Mouse (Mus musculus) hematopoietic stem cell, adult 5-6 weeks (primary cell): ENCODE measurements around the gene Iqch. TPM values are rescaled to one million over a fixed set of nuclear protein-coding genes. Genes with fewer than 3 reads are reported as not detected.
"Not testable (repeated sequence)": the region's sequence is repeated elsewhere in the genome, so short reads cannot be mapped to it uniquely, and the experiment has no call there.

Experiments used
- ATAC-seq, 2 experiments: fragments of 125-278 bp in 1 of 2; replicated peaks in 1 of 2; 2 replicates each; pipeline ENCODE4 v1.8.0; 2016 to 2017; ENCODE audit warnings: inconsistent platforms in 2 of 2, mild to moderate bottlenecking in 2 of 2, moderate number of reproducible peaks in 2 of 2, low read depth in 1 of 2, moderate TSS enrichment in 1 of 2; ENCODE audit not compliant: low FRiP score in 2 of 2, poor library complexity in 2 of 2, severe bottlenecking in 2 of 2, insufficient read depth in 1 of 2, low TSS enrichment in 1 of 2
- total RNA-seq: library from RNA; stranded (forward); fragments of 172-1452, 232-1000 nt; gene quantifications from 2 replicates; pipeline ENCODE4 v1.2.3, GENCODE M21; 2017

Iqch gene
- total RNA-seq, 1 experiment from 2014 or later = 0.40 TPM

- no peak for ATAC-seq
Measured at GRCm38 (mm10) chr9:63581778-63582177, 20.5 kb downstream of the Iqch start.

DNA sequence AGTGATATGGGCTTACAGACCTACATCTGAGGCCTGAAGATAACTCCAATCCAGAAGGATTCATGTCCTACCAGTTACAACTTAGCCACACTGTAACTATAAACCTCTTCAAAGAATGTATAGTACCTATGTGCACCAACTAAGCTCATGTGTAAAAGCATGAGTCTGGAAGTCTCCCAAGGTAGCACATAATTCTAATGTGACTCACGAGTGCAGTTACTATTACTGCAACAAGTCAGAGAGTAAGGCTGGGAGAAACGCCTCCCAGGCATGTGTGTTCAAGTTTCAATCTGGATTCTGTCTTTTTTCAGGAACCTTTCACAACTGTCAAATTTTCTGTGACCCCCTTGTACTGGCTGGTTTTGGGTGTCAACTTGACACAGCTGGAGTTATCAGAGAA is 22.2 kb downstream of the Iqch start:
- ATAC-seq = no peak

- ATAC-seq = no peak
Measured at GRCm38 (mm10) chr9:63579644-63580043, 22.6 kb downstream of the Iqch start.

GRCm38 (mm10) chr9:63577469-63577868 is 24.8 kb downstream of the Iqch start:
- ATAC-seq = no peak

DNA sequence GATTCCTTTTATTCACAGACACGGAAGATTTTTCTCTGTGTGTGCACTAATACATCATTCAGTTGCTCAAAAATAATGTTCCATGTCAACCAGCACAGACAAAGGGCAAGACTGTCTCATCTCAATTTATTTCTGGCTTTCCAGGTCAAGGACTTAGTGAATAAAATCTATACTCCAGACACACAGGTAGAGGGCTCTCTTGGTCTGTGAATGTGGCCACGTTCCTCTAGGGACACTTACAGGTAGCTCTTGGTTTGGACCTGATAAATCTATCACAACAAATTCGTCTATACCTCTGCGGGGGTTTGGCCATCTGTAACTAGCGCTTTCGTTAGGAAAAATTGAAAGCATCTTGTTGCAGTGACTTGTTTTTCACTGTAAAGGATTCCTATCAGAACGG is 29.4 kb downstream of the Iqch start:
- no peak for ATAC-seq

DNA sequence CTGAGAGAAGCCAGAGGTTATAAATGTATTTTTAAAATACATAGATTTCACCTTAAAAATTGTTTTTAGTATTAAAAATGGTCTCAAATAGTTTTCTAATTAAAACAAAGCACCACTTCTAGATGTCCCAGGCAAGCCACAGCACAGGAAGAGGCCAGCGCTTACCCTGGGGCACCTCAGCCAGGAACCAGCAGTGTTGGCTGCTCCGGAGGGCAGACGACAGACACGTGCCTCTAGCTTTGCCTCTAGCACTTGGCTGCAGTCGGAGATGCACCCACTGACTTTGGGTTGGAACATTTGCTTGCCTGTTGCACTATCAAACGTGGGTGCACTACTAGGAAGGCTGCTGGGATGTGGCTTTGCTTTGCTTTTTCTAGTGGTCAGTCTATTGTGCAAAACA is 30.4 kb downstream of the Iqch start:
- ATAC-seq = peak; percentile 64 to 69; a peak in 3 of 4 replicates

- no peak for ATAC-seq
Measured at GRCm38 (mm10) chr9:63568808-63569207, 33.5 kb downstream of the Iqch start.

DNA sequence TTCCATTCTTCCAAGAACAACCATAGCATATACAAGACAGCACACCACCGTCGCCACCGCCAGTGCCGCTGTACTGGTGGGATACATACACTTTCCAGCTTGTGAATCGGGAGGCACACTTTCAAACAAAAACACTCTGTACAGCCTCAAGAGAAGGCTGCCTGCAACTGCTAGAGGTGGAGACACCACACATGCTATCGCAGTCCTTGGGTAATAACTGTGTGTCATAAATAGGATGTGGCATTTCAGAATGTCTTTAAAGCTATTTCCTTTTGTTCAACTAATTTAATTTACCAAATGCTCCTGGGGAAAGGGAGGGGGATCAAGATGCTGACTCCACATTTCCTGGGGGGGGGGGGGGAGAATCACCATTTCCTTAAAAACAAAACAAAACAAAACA is 34.0 kb downstream of the Iqch start:
- ATAC-seq = 0 out of 4 replicates have a peak, but pooled peaks of 1 of the 2 experiments have one; percentile 22

GRCm38 (mm10) chr9:63563436-63563835 is 38.9 kb downstream of the Iqch start:
- ATAC-seq = no peak

DNA sequence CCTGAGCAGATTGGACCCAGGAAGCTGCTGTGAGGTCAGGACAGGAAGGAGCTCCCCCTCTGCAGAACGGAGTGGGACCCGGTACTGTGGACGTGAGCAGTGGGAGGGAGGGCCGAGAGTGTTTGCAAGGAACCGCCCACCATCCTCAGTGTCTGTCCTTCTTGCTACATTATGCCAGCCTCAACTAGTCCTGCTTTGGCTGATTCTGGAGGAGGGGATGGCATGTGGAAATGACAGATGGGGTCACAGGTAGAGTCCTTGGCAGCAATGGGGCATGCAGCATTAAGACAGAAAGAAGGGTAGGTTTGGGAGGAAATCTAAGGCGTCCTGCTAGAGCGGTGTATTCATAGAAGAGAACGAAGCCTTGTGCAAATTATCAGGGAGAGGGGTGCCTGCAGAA is 40.4 kb downstream of the Iqch start:
- ATAC-seq = no peak

DNA sequence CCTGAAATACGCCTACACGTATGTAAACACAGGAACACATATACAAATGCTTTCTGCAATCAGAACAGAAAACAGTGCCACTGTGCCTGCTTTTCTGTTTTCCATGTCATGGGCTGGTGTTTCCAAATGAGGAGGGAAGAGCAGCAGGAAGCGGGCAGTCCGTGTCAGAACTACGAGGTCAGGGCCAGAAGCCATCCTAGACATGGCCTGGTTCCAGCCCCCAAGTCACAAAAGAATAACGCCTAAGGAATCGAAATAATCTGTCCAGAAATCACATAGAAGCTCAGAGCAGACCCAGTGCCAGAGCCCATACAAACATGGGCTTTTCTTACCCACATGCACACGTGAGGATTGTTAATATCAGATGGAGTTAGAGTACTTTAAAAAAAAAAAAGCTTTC is 45.4 kb downstream of the Iqch start:
- ATAC-seq = no peak

DNA sequence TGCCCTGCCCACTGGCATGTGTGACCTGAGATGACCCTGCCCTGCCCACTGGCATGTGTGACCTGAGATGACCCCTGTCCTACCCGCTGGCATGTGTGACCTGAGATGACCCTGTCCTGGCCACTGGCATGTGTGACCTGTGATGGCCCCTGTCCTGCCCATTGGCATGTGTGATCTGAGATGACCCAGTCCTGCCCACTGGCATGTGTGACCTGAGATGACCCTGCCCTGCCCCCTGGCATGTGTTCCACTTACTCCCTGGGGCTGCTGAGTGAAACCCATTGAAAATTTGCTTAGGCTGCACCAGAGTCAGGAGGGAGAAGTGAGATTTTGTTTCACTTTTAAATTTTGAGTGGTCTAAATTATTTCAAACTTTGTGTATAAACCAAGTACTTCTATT is 46.0 kb downstream of the Iqch start:
- ATAC-seq = no peak

DNA sequence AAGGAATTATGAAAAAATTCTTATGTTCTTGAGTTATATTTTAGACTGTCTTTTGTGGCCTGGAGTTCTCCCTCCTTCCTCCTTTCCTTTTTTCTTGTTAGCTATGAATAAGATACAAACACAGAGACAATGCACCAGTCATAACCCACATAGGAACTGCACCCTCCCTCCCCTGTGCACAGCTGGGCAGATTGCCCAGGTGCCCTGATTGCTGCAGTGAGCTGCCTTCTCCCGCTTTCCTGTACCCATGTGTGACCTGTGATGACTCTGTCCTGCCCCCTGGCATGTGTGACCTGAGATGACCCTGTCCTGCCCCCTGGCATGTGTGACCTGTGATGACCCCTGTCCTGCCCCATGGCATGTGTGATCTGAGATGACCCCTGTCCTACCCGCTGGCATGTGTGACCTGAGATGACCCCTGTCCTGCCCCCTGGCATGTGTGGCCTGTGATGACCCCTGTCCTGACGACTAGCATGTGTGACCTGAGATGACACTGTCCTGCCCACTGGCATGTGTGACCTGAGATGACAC is 46.8 kb downstream of the Iqch start:
- ATAC-seq = peak; percentile 56 to 67; a peak in 3 of 4 replicates

DNA sequence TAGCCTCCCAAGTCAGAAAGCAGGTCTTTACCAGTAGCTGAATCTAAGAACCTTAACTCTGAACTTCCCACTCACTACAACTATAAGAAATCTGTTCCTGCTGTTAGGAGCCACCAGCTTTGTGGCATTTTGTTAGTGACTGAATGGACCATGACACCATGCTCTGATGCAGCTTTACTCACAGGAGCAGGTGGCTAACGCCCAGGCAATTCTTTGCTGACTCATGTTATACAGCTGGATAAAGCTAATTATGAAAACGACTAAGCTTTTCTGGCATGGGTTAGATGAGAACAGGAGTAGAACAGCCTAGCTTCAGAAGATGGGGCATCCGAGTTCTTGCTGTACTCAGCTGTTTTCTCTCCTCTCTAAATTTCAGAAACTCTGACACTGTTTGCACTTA is 48.7 kb downstream of the Iqch start:
- no peak for ATAC-seq

GRCm38 (mm10) chr9:63550701-63551100 is 51.6 kb downstream of the Iqch start:
- ATAC-seq = not testable (repeated sequence)

- ATAC-seq = no peak
Measured at GRCm38 (mm10) chr9:63548966-63549365, 53.3 kb downstream of the Iqch start.

- no peak for ATAC-seq
Measured at GRCm38 (mm10) chr9:63541926-63542325, 60.4 kb downstream of the Iqch start.

DNA sequence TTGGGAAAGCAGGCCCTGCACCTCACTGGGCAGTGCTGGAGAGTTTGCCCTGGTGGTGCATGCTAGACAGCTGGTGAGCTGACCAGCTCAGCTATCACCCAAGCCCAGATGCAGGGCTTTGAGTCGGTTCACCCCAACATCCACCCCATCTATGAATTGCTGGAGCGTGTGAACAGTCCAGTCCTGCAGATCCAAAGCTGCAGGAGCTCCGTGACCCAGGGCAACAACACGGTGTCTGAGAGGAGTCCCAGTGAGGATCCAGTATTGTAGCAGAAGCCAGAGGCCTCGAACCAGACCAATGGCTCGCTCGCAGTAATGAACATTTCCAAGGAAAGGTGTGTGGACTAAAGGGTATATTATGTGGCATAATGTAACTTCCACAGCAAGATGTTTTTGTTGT is 61.0 kb downstream of the Iqch start:
- no peak for ATAC-seq

DNA sequence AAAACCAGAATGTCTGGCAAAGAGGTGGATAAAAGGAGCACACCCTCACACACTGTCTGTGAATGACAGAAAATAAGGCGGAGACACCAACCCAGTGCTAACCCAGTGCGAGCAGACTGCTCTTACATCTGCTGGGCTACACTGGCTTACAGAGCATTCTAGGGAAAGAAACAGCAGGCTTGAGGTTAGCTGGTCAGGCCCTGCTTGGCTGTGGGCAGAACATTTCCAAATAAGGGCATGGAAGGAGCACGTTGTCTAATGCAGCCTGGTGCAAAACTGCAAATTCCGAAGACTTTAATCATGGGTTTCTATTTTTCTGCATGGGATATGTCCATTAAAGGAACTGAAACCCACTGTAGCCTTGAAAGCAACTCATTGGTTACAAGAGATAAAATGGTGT is 64.8 kb downstream of the Iqch start:
- ATAC-seq = no peak

GRCm38 (mm10) chr9:63535042-63535441 is 67.3 kb downstream of the Iqch start:
- no peak for ATAC-seq
